Mouse (Mus musculus) cerebellum, adult 2 months (tissue): ENCODE results near the gene Klc1.

Source experiments
- CTCF ChIP-seq: fragments of 200-500 bp; IDR thresholded peaks from 2 replicates; pipeline ENCODE4 v1.5.1; 2011; ENCODE audit warnings: low read depth, mild to moderate bottlenecking, control low read depth, low read length, moderate library complexity, borderline replicate concordance; ENCODE audit not compliant: insufficient read depth
- POLR2A ChIP-seq: fragments of 200-500 bp; IDR thresholded peaks from 2 replicates; pipeline ENCODE4 v1.6.1; 2011; ENCODE audit warnings: low read length, control low read depth, borderline replicate concordance; ENCODE audit not compliant: insufficient read depth

DNA sequence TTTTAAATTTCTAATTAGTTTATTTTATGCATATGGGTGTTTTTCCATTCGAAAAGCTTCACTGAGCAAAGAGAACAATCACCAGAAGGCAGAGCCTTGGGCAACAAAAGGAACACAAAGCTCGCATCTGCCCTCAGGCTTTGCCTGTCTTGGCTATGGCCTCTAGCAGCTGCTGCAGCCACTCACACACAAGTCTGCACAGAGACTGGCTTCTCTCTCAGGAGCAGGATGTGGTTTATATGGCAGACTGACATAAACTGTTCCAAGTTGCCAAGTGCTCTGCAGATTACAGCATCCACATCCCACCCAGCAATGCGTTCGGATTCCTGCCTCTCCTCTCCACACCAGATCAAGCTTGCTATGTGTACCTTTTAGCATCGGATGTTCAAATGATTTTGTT lies 93.1 kb downstream of the Klc1 start:
- TF ChIP-seq POLR2A, result no peak
- TF ChIP-seq CTCF, result no peak
